Comparison of ENCODE assay signal across 11 mouse cellular contexts in the genomic region with DNA sequence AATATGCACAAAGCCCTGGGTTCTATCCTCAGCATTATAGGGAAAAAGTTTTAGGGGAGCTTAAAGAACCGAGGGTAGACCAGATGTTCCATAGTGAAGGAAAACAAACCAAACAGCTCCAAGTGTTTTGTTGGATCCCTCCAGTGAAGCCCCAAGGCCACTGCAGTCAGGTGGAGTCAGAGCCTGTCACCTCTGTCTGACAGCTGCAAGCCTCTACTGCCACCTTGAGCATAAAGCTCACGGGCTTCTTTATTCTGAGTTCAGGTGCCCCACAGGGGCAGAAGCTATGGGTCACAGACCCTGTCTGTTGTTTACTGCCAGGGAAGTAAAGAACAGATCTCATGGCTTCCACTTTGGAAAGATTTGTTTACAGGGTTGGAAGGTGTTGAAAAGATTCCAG. TPM values are rescaled to one million over a fixed set of nuclear protein-coding genes. Genes with fewer than 3 reads are reported as not detected.
DNase-seq lines count a peak whose midpoint lies in the region; ATAC-seq and TF ChIP-seq lines count a peak whose summit lies in the region.
"Had no signal": no experiment of that assay in that cellular context is flagged by ENCODE, and none has a peak within 500 bp of the region (broad histone marks: within the 10 kb centered on the region; RNA-seq: fewer than 3 reads in every experiment).

No protein-coding gene starts in this region.

- H3K4me2 ChIP-seq in kidney, embryonic 14.5 days (replicated peaks; ENCODE audit: low read depth, low read length): no peak overlapping the region
- H3K4me2 ChIP-seq: neural tube, embryonic 12.5 days had no signal

- WGBS in kidney, embryonic 14.5 days: 51% methylated on average over 2 of the region's 2 CpGs

- CTCF ChIA-PET in Patski (lab: Charles Lee): interaction anchor here (1.3 to 2.4 kb wide), 2 partner anchors 10 to 288 kb away, joined by 4 to 11 read pairs; no protein-coding TSS in a partner anchor

- POLR2A ChIA-PET in Patski (lab: Charles Lee): no interaction called here

- no peak overlapping the region for H3K27ac ChIP-seq in kidney, embryonic 14.5 days (ENCODE audit: low read depth, low read length)
- H3K27ac ChIP-seq: neural tube, embryonic 12.5 days had no signal

- H3K9ac ChIP-seq in kidney, embryonic 14.5 days (ENCODE audit: low read depth, low read length): no peak overlapping the region
- H3K9ac ChIP-seq: neural tube, embryonic 12.5 days had no signal

- in situ Hi-C loops in Patski (cut with MboI; ENCODE audit: low pct_unique_long_range_greater_than_20kb): no loop called here

- peak; percentile 50 for TF ChIP-seq CTCF in Patski (IDR thresholded peaks at IDR 0.05)

- no peaks in the 10 kb centered on the region for H3K9me3 ChIP-seq in kidney, embryonic 14.5 days (ENCODE audit: control insufficient read depth, low read length)
- H3K9me3 ChIP-seq: neural tube, embryonic 12.5 days had no signal

- no peaks in the 10 kb centered on the region for H3K36me3 ChIP-seq in kidney, embryonic 14.5 days (ENCODE audit: control insufficient read depth, insufficient read depth, low read length)
- H3K36me3 ChIP-seq: neural tube, embryonic 12.5 days had no signal

- no peak overlapping the region for H3K4me3 ChIP-seq in kidney, embryonic 14.5 days (ENCODE audit: low read length)
- H3K4me3 ChIP-seq: neural tube, embryonic 12.5 days had no signal

- no peak for ATAC-seq in kidney, embryonic 14.5 days (ENCODE audit: low FRiP score, low TSS enrichment)
- ATAC-seq in Patski: no peak
- ATAC-seq in megakaryocyte-erythroid progenitor cell, adult 5-6 weeks (replicated peaks; ENCODE audit: low FRiP score, low TSS enrichment, poor library complexity, severe bottlenecking): 0 out of 2 replicates have a peak, but pooled peaks have one; percentile 65
- ATAC-seq in frontal cortex, adult (ENCODE audit: low TSS enrichment): no peak
- ATAC-seq: forebrain, embryonic 14.5 days had no signal

- no peaks in the 10 kb centered on the region for H3K27me3 ChIP-seq in kidney, embryonic 14.5 days (ENCODE audit: control insufficient read depth, insufficient read depth, low read length)
- peaks cover 5% of the 10 kb centered on the region for H3K27me3 ChIP-seq in Patski
- H3K27me3 ChIP-seq: neural tube, embryonic 12.5 days had no signal

- H3K4me1 ChIP-seq in kidney, embryonic 14.5 days (ENCODE audit: control insufficient read depth, insufficient read depth, low read length): no peaks in the 10 kb centered on the region
- H3K4me1 ChIP-seq: neural tube, embryonic 12.5 days had no signal

- peak; percentile 17 for DNase-seq in adrenal gland, postnatal 14 days
- no peak for DNase-seq in adrenal gland, adult 8-10 months
- peak; percentile 13 for DNase-seq in kidney, postnatal 10 days
- DNase-seq in Patski (ENCODE audit: low read depth, low spot score): no peak
- DNase-seq in layer of hippocampus, adult 8-10 months (ENCODE audit: low spot score in 2 of 2): no peak
- DNase-seq: right cerebral cortex, postnatal 4 days had no signal

RNA-seq across cellular contexts. Expression of gene Nyx, which starts 47.2 kb away (rescaled TPM):
- total RNA-seq in adrenal gland, postnatal 14 days (2021): 0.19 and 0.37 TPM in 2 replicates
- under 1 TPM; 0.26 to 0.40 (median 0.33) TPM for total RNA-seq in adrenal gland, adult 8-10 months (2022)
- polyA plus RNA-seq in kidney, embryonic 14.5 days (2014; fragmentation: Nextera tagmentation; extraction: Ambion mirVana): not detected in 2 replicates
- 0.06 TPM for polyA plus RNA-seq in Patski (2021)
- total RNA-seq in megakaryocyte-erythroid progenitor cell, adult 5-6 weeks (2014; fragmentation: Nextera tagmentation): not detected in 2 replicates
- not detected in 2 replicates for total RNA-seq in megakaryocyte-erythroid progenitor cell, adult 5-6 weeks (2017)
- total RNA-seq in layer of hippocampus, adult 8-10 months (2022): 1 to 10 TPM in 1 of 4 experiments, under 1 TPM in 3; 0.57 to 1.1 (median 0.69) TPM

Comparison
In these comparisons a context has a peak if more than half of its experiments do, and no peak if none do; other contexts are left out.
1. DNase-seq: peak in adrenal gland, postnatal 14 days (single experiment) and kidney, postnatal 10 days (single experiment); none in adrenal gland, adult 8-10 months (single experiment), Patski (single experiment) and layer of hippocampus, adult 8-10 months (0 of 2).